Mouse (Mus musculus) MEL (cell line): Measurements from ENCODE around the gene AC124502.3. TPM values are rescaled to one million over a fixed set of nuclear protein-coding genes. Genes with fewer than 3 reads are reported as not detected.

Experiments
- DNase-seq: peaks from one replicate; pipeline ENCODE4 v3.0.0; 2011; ENCODE audit warnings: low read depth, low spot score
- H3K27ac ChIP-seq: 2 replicates; pipeline ENCODE4 v1.5.1; 2012; ENCODE audit warnings: low read depth, mild to moderate bottlenecking, control low read depth, low read length, moderate library complexity; ENCODE audit not compliant: control insufficient read depth
- H3K27me3 ChIP-seq, 2 experiments: fragments of 150-350 bp in 1 of 2; sonication (generic) in 1 of 2; 2 replicates each; pipeline ENCODE4 v1.6.1; 2012; ENCODE audit warnings: low read length in 2 of 2, mild to moderate bottlenecking in 2 of 2, improper control_type of control experiment in 1 of 2, moderate library complexity in 1 of 2; ENCODE audit not compliant: insufficient read depth in 2 of 2, control insufficient read depth in 1 of 2
- H3K36me3 ChIP-seq, 2 experiments: 2 replicates each; pipeline ENCODE4 v1.6.1; 2012 to 2014; ENCODE audit warnings: low read length in 2 of 2, improper control_type of control experiment in 1 of 2, inconsistent platforms in 1 of 2, mild to moderate bottlenecking in 1 of 2; ENCODE audit not compliant: insufficient read depth in 2 of 2, control insufficient read depth in 1 of 2
- H3K4me1 ChIP-seq, 2 experiments: fragments of 150-350 bp in 1 of 2; sonication (generic) in 1 of 2; 2 replicates each; pipeline ENCODE4 v1.6.1; 2012; ENCODE audit warnings: low read length in 2 of 2, improper control_type of control experiment in 1 of 2, mild to moderate bottlenecking in 1 of 2; ENCODE audit not compliant: insufficient read depth in 2 of 2, control insufficient read depth in 1 of 2
- H3K4me3 ChIP-seq, 2 experiments: fragments of 150-350 bp in 1 of 2; sonication (generic) in 1 of 2; 2 replicates each; pipeline ENCODE4 v1.5.1; 2012; ENCODE audit warnings: low read depth in 2 of 2, low read length in 2 of 2, mild to moderate bottlenecking in 2 of 2, moderate library complexity in 2 of 2, control low read depth in 1 of 2, improper control_type of control experiment in 1 of 2; ENCODE audit not compliant: control insufficient read depth in 1 of 2, insufficient read depth in 1 of 2
- H3K79me2 ChIP-seq: 2 replicates; pipeline ENCODE4 v1.6.1; 2012; ENCODE audit warnings: mild to moderate bottlenecking, low read length, moderate library complexity; ENCODE audit not compliant: control insufficient read depth, poor library complexity, insufficient read depth
- H3K9ac ChIP-seq: 2 replicates; pipeline ENCODE4 v1.6.1; 2012; ENCODE audit warnings: low read depth, mild to moderate bottlenecking, control low read depth, low read length, moderate library complexity; ENCODE audit not compliant: control insufficient read depth, poor library complexity, severe bottlenecking
- H3K9me3 ChIP-seq: fragments of 150-350 bp; sonication (generic); replicated peaks from 2 replicates; pipeline ENCODE4 v1.6.1; 2012; ENCODE audit warnings: mild to moderate bottlenecking, low read length, improper control_type of control experiment, moderate library complexity; ENCODE audit not compliant: insufficient read depth
- CHD1 ChIP-seq: IDR thresholded peaks from 2 replicates; pipeline ENCODE4 v1.6.1; 2012; ENCODE audit warnings: low read depth, mild to moderate bottlenecking, inconsistent platforms, low read length, improper control_type of control experiment
- ELF1 ChIP-seq: IDR thresholded peaks from 2 replicates; pipeline ENCODE4 v1.6.1; 2014; ENCODE audit warnings: low read depth, mild to moderate bottlenecking, inconsistent platforms, low read length, improper control_type of control experiment, moderate library complexity
- KAT2A ChIP-seq: conservative IDR thresholded peaks from 2 replicates; pipeline ENCODE4 v1.6.1; 2012; ENCODE audit warnings: low read depth, low read length, improper control_type of control experiment, inconsistent platforms
- MAX ChIP-seq: IDR thresholded peaks from 2 replicates; pipeline ENCODE4 v1.6.1; 2011; ENCODE audit warnings: low read length, improper control_type of control experiment
- MAZ ChIP-seq: IDR thresholded peaks from 2 replicates; pipeline ENCODE4 v1.6.1; 2012; ENCODE audit warnings: low read depth, mild to moderate bottlenecking, inconsistent platforms, low read length, improper control_type of control experiment
- MEF2A ChIP-seq: IDR thresholded peaks from 2 replicates; pipeline ENCODE4 v1.6.1; 2014; ENCODE audit warnings: low read depth, mild to moderate bottlenecking, inconsistent platforms, low read length, improper control_type of control experiment; ENCODE audit not compliant: poor library complexity, insufficient replicate concordance, severe bottlenecking; ENCODE audit errors: extremely low read depth
- MYB ChIP-seq: IDR thresholded peaks from 2 replicates; pipeline ENCODE4 v1.6.1; 2011; ENCODE audit warnings: mild to moderate bottlenecking, low read depth, low read length, improper control_type of control experiment
- MYC ChIP-seq: IDR thresholded peaks from 2 replicates; pipeline ENCODE4 v1.6.1; 2011; ENCODE audit warnings: low read depth, mild to moderate bottlenecking, low read length, improper control_type of control experiment, moderate library complexity
- POLR2AphosphoS2 ChIP-seq: IDR thresholded peaks from 2 replicates; pipeline ENCODE4 v1.6.1; 2011; ENCODE audit warnings: low read length, improper control_type of control experiment
- POLR2AphosphoS5 ChIP-seq: IDR thresholded peaks from 2 replicates; pipeline ENCODE4 v1.6.1; 2012; ENCODE audit warnings: low read depth, borderline replicate concordance, mild to moderate bottlenecking, inconsistent platforms, low read length, moderate library complexity, mixed read lengths
- TCF12 ChIP-seq: IDR thresholded peaks from 2 replicates; pipeline ENCODE4 v1.6.1; 2014; ENCODE audit warnings: low read depth, mild to moderate bottlenecking, inconsistent platforms, low read length, improper control_type of control experiment, moderate library complexity
- UBTF ChIP-seq: IDR thresholded peaks from 2 replicates; pipeline ENCODE4 v1.6.1; 2012; ENCODE audit warnings: low read depth, mild to moderate bottlenecking, inconsistent platforms, low read length, improper control_type of control experiment, moderate library complexity, borderline replicate concordance; ENCODE audit not compliant: insufficient read depth
- USF1 ChIP-seq: IDR thresholded peaks from 2 replicates; pipeline ENCODE4 v1.6.1; 2014; ENCODE audit warnings: low read depth, mild to moderate bottlenecking, inconsistent platforms, low read length, improper control_type of control experiment, moderate library complexity
- ZKSCAN1 ChIP-seq: IDR thresholded peaks from 2 replicates; pipeline ENCODE4 v1.6.1; 2012; ENCODE audit warnings: low read depth, mild to moderate bottlenecking, inconsistent platforms, low read length, improper control_type of control experiment, moderate library complexity
- ZNF384 ChIP-seq: IDR thresholded peaks from 2 replicates; pipeline ENCODE4 v1.6.1; 2012; ENCODE audit warnings: low read depth, mild to moderate bottlenecking, inconsistent platforms, low read length, improper control_type of control experiment
- polyA plus RNA-seq, 2 experiments: library from polyadenylated mRNA; stranded (reverse) in 1 of 2; unstranded in 1 of 2; fragments of >175 nt in 1 of 2; fragments of >200 nt in 1 of 2; gene quantifications; 2 replicates each; pipeline versions ENCODE4 v1.2.1 to v1.2.4; 2012; ENCODE audit warnings: low replicate concordance in 2 of 2, low read depth in 1 of 2; ENCODE audit not compliant: insufficient read length in 2 of 2, insufficient read depth in 1 of 2, missing spikeins in 1 of 2
- total RNA-seq: library from RNA; depleted of rRNA; stranded (reverse); fragments of 300-350 nt; gene quantifications from 2 replicates; pipeline ENCODE4 v1.2.3, GENCODE M21; 2012

AC124502.3 gene
- total and polyA plus RNA-seq, 3 experiments, result 0.75 to 2.1 TPM; not detected in 1

- no peaks in the 10 kb centered on the region for H3K27me3 ChIP-seq
- peaks cover 0 to 39% of the 10 kb centered on the region in 2 experiments; a peak in 3 of 4 replicates for H3K4me1 ChIP-seq
- no peak for TF ChIP-seq MAZ
- no peak for TF ChIP-seq KAT2A
- TF ChIP-seq USF1, result no peak
- TF ChIP-seq MAX, result no peak
- no peak for TF ChIP-seq UBTF
- no peak for TF ChIP-seq MYB
- no peak for TF ChIP-seq ZNF384
- TF ChIP-seq POLR2AphosphoS2, result no peak
- no peak for TF ChIP-seq TCF12
- no peak for TF ChIP-seq CHD1
- TF ChIP-seq ZKSCAN1, result no peak
- no peak overlapping the region for H3K9ac ChIP-seq
- H3K36me3 ChIP-seq, result peaks cover 0 to 17% of the 10 kb centered on the region in 2 experiments; a peak in 1 of 4 replicates
- DNase-seq, result peak; percentile 52
- no peak overlapping the region for H3K4me3 ChIP-seq
- H3K27ac ChIP-seq, result no peak overlapping the region
- H3K79me2 ChIP-seq, result no peaks in the 10 kb centered on the region
- H3K9me3 ChIP-seq, result no peaks in the 10 kb centered on the region
These were observed 22.0 kb downstream of the AC124502.3 start for GRCm38 (mm10) chr19:5060365-5061330.

- H3K27ac ChIP-seq, result no peak overlapping the region
- H3K9me3 ChIP-seq, result no peaks in the 10 kb centered on the region
- peaks cover 0 to 15% of the 10 kb centered on the region in 2 experiments; a peak in 1 of 4 replicates for H3K36me3 ChIP-seq
- H3K9ac ChIP-seq, result no peak overlapping the region
- no peak for DNase-seq
- no peak overlapping the region for H3K4me3 ChIP-seq
- TF ChIP-seq POLR2AphosphoS5, result no peak
- no peak for TF ChIP-seq ELF1
- TF ChIP-seq MYC, result no peak
- no peak for TF ChIP-seq MEF2A
- no peak for TF ChIP-seq TCF12
- H3K79me2 ChIP-seq, result no peaks in the 10 kb centered on the region
- no peaks in the 10 kb centered on the region for H3K27me3 ChIP-seq
- H3K4me1 ChIP-seq, result peaks cover 0 to 37% of the 10 kb centered on the region in 2 experiments; a peak in 3 of 4 replicates
These were observed 23.4 kb downstream of the AC124502.3 start for GRCm38 (mm10) chr19:5062041-5062440.
